Mouse (Mus musculus) limb, embryonic 12.5 days (tissue): ENCODE measurements around the gene F2rl2. TPM values are rescaled to one million over a fixed set of nuclear protein-coding genes. Genes with fewer than 3 reads are reported as not detected.

Experiments
- ATAC-seq: fragments of 200-750 bp; cut with Nextera tagmentation; 2 replicates; pipeline ENCODE4 v1.8.0; 2017; ENCODE audit warnings: low read depth, moderate TSS enrichment; ENCODE audit not compliant: insufficient number of reproducible peaks, insufficient read depth, low FRiP score, low TSS enrichment
- H3K27ac ChIP-seq: fragments of 300-500 bp; sonication (generic); 2 replicates; pipeline ENCODE4 v1.5.1; 2016; ENCODE audit warnings: mild to moderate bottlenecking, moderate library complexity
- H3K27me3 ChIP-seq: fragments of 300-500 bp; sonication (generic); 2 replicates; pipeline ENCODE4 v1.6.1; 2016; ENCODE audit warnings: mild to moderate bottlenecking, moderate library complexity
- H3K36me3 ChIP-seq: fragments of 300-500 bp; sonication (generic); 2 replicates; pipeline ENCODE4 v1.6.1; 2016; ENCODE audit warnings: mild to moderate bottlenecking, moderate library complexity
- H3K4me1 ChIP-seq: fragments of 300-500 bp; sonication (generic); replicated peaks from 2 replicates; pipeline ENCODE4 v1.6.1; 2016
- H3K4me2 ChIP-seq: fragments of 300-500 bp; sonication (generic); 2 replicates; pipeline ENCODE4 v1.6.1; 2016; ENCODE audit warnings: mild to moderate bottlenecking, moderate library complexity
- H3K4me3 ChIP-seq: fragments of 300-500 bp; sonication (generic); replicated peaks from 2 replicates; pipeline ENCODE4 v1.5.1; 2016; ENCODE audit warnings: mild to moderate bottlenecking
- H3K9ac ChIP-seq: fragments of 300-500 bp; sonication (generic); replicated peaks from 2 replicates; pipeline ENCODE4 v1.6.1; 2016; ENCODE audit warnings: mild to moderate bottlenecking, moderate library complexity
- H3K9me3 ChIP-seq: fragments of 300-500 bp; sonication (generic); 2 replicates; pipeline ENCODE4 v1.6.1; 2016; ENCODE audit warnings: mild to moderate bottlenecking, moderate library complexity
- WGBS: fragments of 180-500 bp; shearing (Covaris S2); methylation state at CpG from one replicate; pipeline ENCODE4 v1.1.7; 2016; 5-methylcytosine and 5-hydroxymethylcytosine counted together
- polyA plus RNA-seq: library from polyadenylated mRNA; unstranded; fragments of >200 nt; fragmentation: Nextera tagmentation; extraction: Ambion mirVana; gene quantifications from 2 replicates; pipeline ENCODE4 v1.2.1, GENCODE M21; 2016

The F2rl2 gene
- 0.94 and 0.95 TPM in 2 replicates for polyA plus RNA-seq

GRCm38 (mm10) chr13:95696654-95697163, at the start of gene F2rl2:
TSS of gene F2rl2 (plus strand) at chr13:95696853.
- ATAC-seq: no peak
- Histone ChIP-seq H3K4me2 (no peak within 1 kb of the TSS), H3K4me3 (no peak within 1 kb of the TSS), H3K36me3 (no peaks in the 10 kb centered on the region), H3K27ac (no peak within 1 kb of the TSS), H3K9ac (no peak within 1 kb of the TSS), H3K27me3 (no peaks in the 10 kb centered on the region), H3K9me3 (no peaks in the 10 kb centered on the region), H3K4me1 (peaks cover 6% of the 10 kb centered on the region; the same call in 1 of the 2 replicates)
- WGBS: 73% methylated on average over 4 of the region's 4 CpGs

GRCm38 (mm10) chr13:95647248-95647647, 49.4 kb upstream of the F2rl2 start:
- Histone ChIP-seq H3K36me3 (peaks cover 20% of the 10 kb centered on the region), H3K27ac (peak overlapping the region; percentile 78), H3K9me3 (no peaks in the 10 kb centered on the region), H3K4me1 (peaks cover 26% of the 10 kb centered on the region), H3K27me3 (no peaks in the 10 kb centered on the region), H3K4me3 (no peak overlapping the region), H3K4me2 (no peak overlapping the region), H3K9ac (no peak overlapping the region)
- ATAC-seq: 0 out of 2 replicates have a peak, but pooled peaks have one; percentile 24
- WGBS: 11% methylated on average over 4 of the region's 4 CpGs

GRCm38 (mm10) chr13:95649941-95650340, 46.7 kb upstream of the F2rl2 start:
- Histone ChIP-seq H3K9me3 (no peaks in the 10 kb centered on the region), H3K4me1 (peaks cover 12% of the 10 kb centered on the region), H3K36me3 (peaks cover 20% of the 10 kb centered on the region), H3K27ac (no peak overlapping the region), H3K4me2 (no peak overlapping the region), H3K9ac (no peak overlapping the region), H3K27me3 (no peaks in the 10 kb centered on the region), H3K4me3 (no peak overlapping the region)
- no peak for ATAC-seq
- WGBS: 89% methylated on average over 3 of the region's 3 CpGs

GRCm38 (mm10) chr13:95651870-95652668, 44.6 kb upstream of the F2rl2 start:
- H3K27me3 ChIP-seq: no peaks in the 10 kb centered on the region

GRCm38 (mm10) chr13:95653696-95654095, 43.0 kb upstream of the F2rl2 start:
- Histone ChIP-seq H3K9ac (no peak overlapping the region), H3K27me3 (no peaks in the 10 kb centered on the region), H3K4me1 (peaks cover 5% of the 10 kb centered on the region; the same call in 1 of the 2 replicates), H3K36me3 (peaks cover 24% of the 10 kb centered on the region; the same call in 1 of the 2 replicates), H3K4me3 (no peak overlapping the region), H3K4me2 (no peak overlapping the region), H3K9me3 (no peaks in the 10 kb centered on the region), H3K27ac (no peak overlapping the region)
- 73% methylated on average over 4 of the region's 4 CpGs for WGBS
- ATAC-seq: no peak

More at GRCm38 (mm10) chr13:95651870-95652668, 44.6 kb upstream of the F2rl2 start:
- no peak overlapping the region for H3K4me2 ChIP-seq
- 72% methylated on average over 7 of the region's 7 CpGs for WGBS
- no peak overlapping the region for H3K4me3 ChIP-seq
- peaks cover 10% of the 10 kb centered on the region; the same call in 1 of the 2 replicates for H3K36me3 ChIP-seq
- H3K4me1 ChIP-seq: peaks cover 10% of the 10 kb centered on the region
- H3K9me3 ChIP-seq: no peaks in the 10 kb centered on the region
- H3K27ac ChIP-seq: no peak overlapping the region
- no peak overlapping the region for H3K9ac ChIP-seq
- no peak for ATAC-seq

- H3K27me3 ChIP-seq: no peaks in the 10 kb centered on the region
- peaks cover 27% of the 10 kb centered on the region for H3K36me3 ChIP-seq
- 8% methylated on average over 9 of the region's 9 CpGs for WGBS
- no peak overlapping the region for H3K4me3 ChIP-seq
- no peaks in the 10 kb centered on the region for H3K9me3 ChIP-seq
- peaks cover 5% of the 10 kb centered on the region; the same call in 1 of the 2 replicates for H3K4me1 ChIP-seq
- H3K9ac ChIP-seq: no peak overlapping the region
- no peak overlapping the region for H3K27ac ChIP-seq
- no peak for ATAC-seq
- no peak overlapping the region for H3K4me2 ChIP-seq
These were observed 41.4 kb upstream of the F2rl2 start for GRCm38 (mm10) chr13:95655284-95655683.

GRCm38 (mm10) chr13:95657171-95657570, 39.5 kb upstream of the F2rl2 start:
- no peak overlapping the region for H3K27ac ChIP-seq
- H3K4me1 ChIP-seq: peaks cover 5% of the 10 kb centered on the region; the same call in 1 of the 2 replicates
- no peak overlapping the region for H3K4me2 ChIP-seq
- ATAC-seq: no peak
- H3K36me3 ChIP-seq: peaks cover 40% of the 10 kb centered on the region
- 79% methylated on average over 9 of the region's 9 CpGs for WGBS
- no peaks in the 10 kb centered on the region for H3K27me3 ChIP-seq
- H3K9me3 ChIP-seq: no peaks in the 10 kb centered on the region
- no peak overlapping the region for H3K9ac ChIP-seq
- no peak overlapping the region for H3K4me3 ChIP-seq

GRCm38 (mm10) chr13:95659432-95659831, 37.2 kb upstream of the F2rl2 start:
- H3K9me3 ChIP-seq: no peaks in the 10 kb centered on the region
- peaks cover 5% of the 10 kb centered on the region; the same call in 1 of the 2 replicates for H3K4me1 ChIP-seq
- WGBS: 88% methylated on average over 7 of the region's 7 CpGs
- peaks cover 56% of the 10 kb centered on the region for H3K36me3 ChIP-seq
- H3K4me3 ChIP-seq: no peak overlapping the region
- no peak overlapping the region for H3K4me2 ChIP-seq
- H3K27me3 ChIP-seq: no peaks in the 10 kb centered on the region
- ATAC-seq: no peak
- H3K27ac ChIP-seq: no peak overlapping the region
- no peak overlapping the region for H3K9ac ChIP-seq

GRCm38 (mm10) chr13:95663834-95664233, 32.8 kb upstream of the F2rl2 start:
- no peak overlapping the region for H3K4me3 ChIP-seq
- WGBS: 100% methylated on average over 4 of the region's 4 CpGs
- H3K27me3 ChIP-seq: no peaks in the 10 kb centered on the region
- H3K36me3 ChIP-seq: peaks cover 58% of the 10 kb centered on the region
- no peak for ATAC-seq
- no peaks in the 10 kb centered on the region for H3K4me1 ChIP-seq
- H3K9me3 ChIP-seq: no peaks in the 10 kb centered on the region
- H3K27ac ChIP-seq: no peak overlapping the region
- no peak overlapping the region for H3K9ac ChIP-seq
- no peak overlapping the region for H3K4me2 ChIP-seq

- no peaks in the 10 kb centered on the region for H3K27me3 ChIP-seq
- no peak overlapping the region for H3K9ac ChIP-seq
- H3K27ac ChIP-seq: no peak overlapping the region
- H3K36me3 ChIP-seq: peaks cover 59% of the 10 kb centered on the region
- 89% methylated on average over 13 of the region's 13 CpGs for WGBS
- no peak overlapping the region for H3K4me3 ChIP-seq
- no peak overlapping the region for H3K4me2 ChIP-seq
- no peaks in the 10 kb centered on the region for H3K4me1 ChIP-seq
- no peak for ATAC-seq
- H3K9me3 ChIP-seq: no peaks in the 10 kb centered on the region
These were observed 30.9 kb upstream of the F2rl2 start for GRCm38 (mm10) chr13:95665644-95666356.

- H3K36me3 ChIP-seq: peaks cover 55% of the 10 kb centered on the region
- WGBS: 16% methylated on average over 7 of the region's 7 CpGs
- no peak for ATAC-seq
These were observed 29.4 kb upstream of the F2rl2 start for GRCm38 (mm10) chr13:95667260-95667659.

More at GRCm38 (mm10) chr13:95667260-95667659, 29.4 kb upstream of the F2rl2 start:
- H3K9ac ChIP-seq: no peak overlapping the region
- no peak overlapping the region for H3K27ac ChIP-seq
- H3K4me3 ChIP-seq: no peak overlapping the region
- H3K4me1 ChIP-seq: no peaks in the 10 kb centered on the region
- H3K27me3 ChIP-seq: no peaks in the 10 kb centered on the region
- H3K4me2 ChIP-seq: no peak overlapping the region
- H3K9me3 ChIP-seq: no peaks in the 10 kb centered on the region
